Mouse (Mus musculus) heart, embryonic 11.5 days (tissue): ENCODE data around the gene Sox5. TPM values are rescaled to one million over a fixed set of nuclear protein-coding genes. Genes with fewer than 3 reads are reported as not detected.

ENCODE experiments used
- ATAC-seq: fragments of 200-750 bp; cut with Nextera tagmentation; replicated peaks from 2 replicates; pipeline ENCODE4 v1.8.0; 2017; ENCODE audit warnings: moderate library complexity; ENCODE audit not compliant: insufficient number of reproducible peaks, low FRiP score, low TSS enrichment
- H3K27ac ChIP-seq: fragments of 300-500 bp; sonication (generic); 2 replicates; pipeline ENCODE4 v1.5.1; 2014; ENCODE audit warnings: mild to moderate bottlenecking, low read depth, low read length
- H3K27me3 ChIP-seq: fragments of 300-500 bp; sonication (generic); 2 replicates; pipeline ENCODE4 v1.6.1; 2014; ENCODE audit warnings: mild to moderate bottlenecking, low read length, mixed read lengths; ENCODE audit not compliant: control insufficient read depth, insufficient read depth
- H3K36me3 ChIP-seq: fragments of 300-500 bp; sonication (generic); 2 replicates; pipeline ENCODE4 v1.6.1; 2014; ENCODE audit warnings: mild to moderate bottlenecking, low read length, moderate library complexity, mixed read lengths; ENCODE audit not compliant: control insufficient read depth, insufficient read depth
- H3K4me1 ChIP-seq: fragments of 300-500 bp; sonication (generic); 2 replicates; pipeline ENCODE4 v1.6.1; 2014; ENCODE audit warnings: low read length; ENCODE audit not compliant: control insufficient read depth, insufficient read depth
- H3K4me2 ChIP-seq: fragments of 300-500 bp; sonication (generic); 2 replicates; pipeline ENCODE4 v1.6.1; 2014; ENCODE audit warnings: mild to moderate bottlenecking, moderate library complexity
- H3K4me3 ChIP-seq: fragments of 300-500 bp; sonication (generic); 2 replicates; pipeline ENCODE4 v1.5.1; 2014; ENCODE audit warnings: low read depth, low read length
- H3K9ac ChIP-seq: fragments of 300-500 bp; sonication (generic); 2 replicates; pipeline ENCODE4 v1.6.1; 2014; ENCODE audit warnings: mild to moderate bottlenecking, low read depth, low read length, moderate library complexity
- H3K9me3 ChIP-seq: fragments of 300-500 bp; sonication (generic); replicated peaks from 2 replicates; pipeline ENCODE4 v1.6.1; 2016; ENCODE audit warnings: low read length; ENCODE audit not compliant: control insufficient read depth
- WGBS: fragments of 180-500 bp; shearing (Covaris S2); extraction: QIAGEN DNeasy Blood & Tissue Kit; methylation state at CpG from one replicate; pipeline ENCODE4 v1.1.7; 2014; ENCODE audit not compliant: insufficient replicate concordance; 5-methylcytosine and 5-hydroxymethylcytosine counted together
- polyA plus RNA-seq: library from polyadenylated mRNA; unstranded; fragments of >200 nt; fragmentation: Nextera tagmentation; extraction: Ambion mirVana; gene quantifications from 2 replicates; pipeline ENCODE4 v1.2.1, GENCODE M21; 2014

The Sox5 gene
- polyA plus RNA-seq, 1 experiment from 2014 or later = 16.2 TPM

GRCm38 (mm10) chr6:143825966-143826365, 955.8 kb downstream of the Sox5 start:
- Histone ChIP-seq H3K9me3 (no peaks in the 10 kb centered on the region), H3K4me2 (no peak overlapping the region), H3K4me1 (no peaks in the 10 kb centered on the region), H3K27ac (no peak overlapping the region), H3K4me3 (no peak overlapping the region), H3K9ac (no peak overlapping the region), H3K36me3 (no peaks in the 10 kb centered on the region), H3K27me3 (no peaks in the 10 kb centered on the region)
- no peak for ATAC-seq
- WGBS = 83% methylated on average over 5 of the region's 5 CpGs

- H3K4me3 ChIP-seq = no peak overlapping the region
- H3K9me3 ChIP-seq = no peaks in the 10 kb centered on the region
- H3K9ac ChIP-seq = no peak overlapping the region
- ATAC-seq = no peak
- H3K27ac ChIP-seq = no peak overlapping the region
- H3K4me2 ChIP-seq = no peak overlapping the region
- no peaks in the 10 kb centered on the region for H3K36me3 ChIP-seq
- H3K27me3 ChIP-seq = no peaks in the 10 kb centered on the region
- no peaks in the 10 kb centered on the region for H3K4me1 ChIP-seq
- WGBS = 82% methylated on average over 6 of the region's 6 CpGs
Observed at GRCm38 (mm10) chr6:143825086-143825485, 956.7 kb downstream of the Sox5 start.

GRCm38 (mm10) chr6:143788446-143788845, 993.3 kb downstream of the Sox5 start:
- no peak for ATAC-seq

GRCm38 (mm10) chr6:143787360-143787759, 994.4 kb downstream of the Sox5 start:
- H3K4me3 ChIP-seq = no peak overlapping the region
- no peaks in the 10 kb centered on the region for H3K27me3 ChIP-seq
- no peak overlapping the region for H3K9ac ChIP-seq
- 73% methylated on average over 5 of the region's 5 CpGs for WGBS
- no peak for ATAC-seq
- H3K9me3 ChIP-seq = no peaks in the 10 kb centered on the region
- no peaks in the 10 kb centered on the region for H3K36me3 ChIP-seq
- no peak overlapping the region for H3K4me2 ChIP-seq
- H3K4me1 ChIP-seq = no peaks in the 10 kb centered on the region
- H3K27ac ChIP-seq = no peak overlapping the region

More at GRCm38 (mm10) chr6:143788446-143788845, 993.3 kb downstream of the Sox5 start:
- 83% methylated on average over 2 of the region's 2 CpGs for WGBS
- Histone ChIP-seq H3K4me1 (no peaks in the 10 kb centered on the region), H3K9me3 (no peaks in the 10 kb centered on the region), H3K27ac (no peak overlapping the region), H3K9ac (no peak overlapping the region), H3K27me3 (no peaks in the 10 kb centered on the region), H3K4me2 (no peak overlapping the region), H3K4me3 (no peak overlapping the region), H3K36me3 (no peaks in the 10 kb centered on the region)

GRCm38 (mm10) chr6:143785685-143786084, 996.1 kb downstream of the Sox5 start:
- H3K4me3 ChIP-seq = no peak overlapping the region
- ATAC-seq = no peak
- no peak overlapping the region for H3K4me2 ChIP-seq
- H3K27me3 ChIP-seq = no peaks in the 10 kb centered on the region
- H3K4me1 ChIP-seq = no peaks in the 10 kb centered on the region
- H3K36me3 ChIP-seq = no peaks in the 10 kb centered on the region
- WGBS = 79% methylated on average over 4 of the region's 4 CpGs
- no peaks in the 10 kb centered on the region for H3K9me3 ChIP-seq
- no peak overlapping the region for H3K27ac ChIP-seq
- no peak overlapping the region for H3K9ac ChIP-seq
